Mouse (Mus musculus) T-helper 2 cell (primary cell): ENCODE measurements around the gene Nipal4.

ENCODE experiments used
- in situ Hi-C: fragments of 300-600 bp; cut with MboI, MseI; formaldehyde crosslinking; loops from one replicate; pipeline ENCODE4 v1.15.1; 2025; ENCODE audit warnings: high pct_unique_total_duplicates

The Nipal4 gene

GRCm38 (mm10) chr11:46168506-46168905 lies 2.2 kb upstream of the Nipal4 start:
- in situ Hi-C loops = no loop called here

- in situ Hi-C loops = no loop called here
These were observed 8.8 kb downstream of the Nipal4 start for GRCm38 (mm10) chr11:46157462-46157861.

GRCm38 (mm10) chr11:46156945-46157344 lies 9.4 kb downstream of the Nipal4 start:
- in situ Hi-C loops = no loop called here

DNA sequence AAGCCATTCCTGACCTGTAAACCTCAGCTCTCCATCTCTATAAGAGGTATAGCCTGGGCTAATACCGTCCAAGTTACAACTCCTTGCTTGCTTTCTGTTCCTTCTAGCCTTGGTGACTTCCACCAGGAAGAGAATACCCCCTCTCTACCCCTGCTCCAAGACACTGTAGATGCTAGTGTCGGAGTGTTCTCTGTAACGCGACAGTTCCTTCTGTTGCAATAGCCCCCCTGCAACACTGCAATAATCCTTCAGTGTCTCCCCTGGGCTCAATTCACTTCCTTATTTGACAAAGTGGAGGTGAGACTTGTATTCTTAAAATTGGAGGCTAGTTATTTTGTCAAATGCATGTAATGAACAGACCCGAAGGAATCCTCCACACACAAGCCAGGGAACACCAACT lies 19.7 kb downstream of the Nipal4 start:
- in situ Hi-C loops = no loop called here

DNA sequence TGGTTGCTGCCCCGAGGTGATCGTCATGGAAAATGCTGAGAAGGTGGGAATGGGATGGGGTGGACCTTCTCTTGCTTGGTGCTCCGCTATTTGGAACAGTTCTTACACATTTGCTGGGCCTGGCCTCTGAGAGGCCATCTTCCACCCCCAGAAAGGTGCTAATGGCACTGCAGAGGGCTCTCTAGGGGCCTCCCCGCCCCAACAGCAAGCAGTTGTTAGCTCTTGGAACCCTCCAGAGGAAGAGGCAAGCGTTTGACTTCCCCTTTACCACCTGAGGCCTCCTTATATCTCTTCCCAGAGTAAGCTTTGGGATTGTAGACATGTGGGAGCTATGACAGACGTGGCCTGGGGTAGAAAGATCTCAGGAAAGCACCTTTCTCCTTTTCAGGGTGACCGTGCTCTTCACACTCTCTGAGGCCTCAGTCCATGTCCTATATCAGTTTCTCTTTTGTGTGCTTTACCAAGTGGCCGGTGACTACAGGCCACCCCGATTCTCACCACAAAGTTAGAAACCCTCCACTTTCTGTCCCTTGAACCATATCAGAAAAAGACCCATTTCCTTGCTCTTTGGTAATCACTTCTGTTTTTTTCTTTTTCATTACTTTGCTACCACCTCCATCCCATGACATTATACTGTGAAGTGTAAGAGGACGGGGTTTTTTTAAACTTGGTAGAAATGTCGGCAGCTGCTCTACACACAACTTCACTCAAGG lies 21.0 kb downstream of the Nipal4 start:
- in situ Hi-C loops = no loop called here

DNA sequence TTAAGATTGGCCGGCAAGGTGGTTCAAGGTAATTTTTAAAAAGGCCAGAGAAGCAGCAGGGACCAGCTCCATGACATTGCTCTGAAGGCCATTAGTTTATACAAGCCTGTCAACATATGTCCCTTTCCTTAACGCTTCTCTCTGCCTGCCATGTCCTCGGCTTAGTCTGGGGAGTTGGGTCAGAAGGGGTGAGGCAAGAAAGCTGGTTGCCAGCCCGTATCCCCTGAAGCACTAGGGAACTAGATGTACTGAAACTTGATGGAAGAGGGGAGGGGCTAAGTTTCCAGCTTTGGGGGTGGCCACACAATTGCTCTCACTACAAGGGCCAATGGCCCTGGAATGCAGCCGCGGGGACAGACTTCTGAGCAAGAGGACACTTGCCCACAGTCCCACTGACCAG lies 23.0 kb downstream of the Nipal4 start:
- in situ Hi-C loops = no loop called here

- in situ Hi-C loops = loop anchor here (10.0 kb wide), 1 partner anchor 80 kb away; the partner anchor contains the start of genes Adam19 and Gm12166
These were observed 31.4 kb downstream of the Nipal4 start for GRCm38 (mm10) chr11:46134899-46135298.

GRCm38 (mm10) chr11:46131022-46131986 lies 35.0 kb downstream of the Nipal4 start:
- in situ Hi-C loops = loop anchor here (10.0 kb wide), 1 partner anchor 77 kb away; the partner anchor contains the start of genes Adam19 and Gm12166

GRCm38 (mm10) chr11:46128548-46128945 lies 37.8 kb downstream of the Nipal4 start:
- in situ Hi-C loops = no loop called here

DNA sequence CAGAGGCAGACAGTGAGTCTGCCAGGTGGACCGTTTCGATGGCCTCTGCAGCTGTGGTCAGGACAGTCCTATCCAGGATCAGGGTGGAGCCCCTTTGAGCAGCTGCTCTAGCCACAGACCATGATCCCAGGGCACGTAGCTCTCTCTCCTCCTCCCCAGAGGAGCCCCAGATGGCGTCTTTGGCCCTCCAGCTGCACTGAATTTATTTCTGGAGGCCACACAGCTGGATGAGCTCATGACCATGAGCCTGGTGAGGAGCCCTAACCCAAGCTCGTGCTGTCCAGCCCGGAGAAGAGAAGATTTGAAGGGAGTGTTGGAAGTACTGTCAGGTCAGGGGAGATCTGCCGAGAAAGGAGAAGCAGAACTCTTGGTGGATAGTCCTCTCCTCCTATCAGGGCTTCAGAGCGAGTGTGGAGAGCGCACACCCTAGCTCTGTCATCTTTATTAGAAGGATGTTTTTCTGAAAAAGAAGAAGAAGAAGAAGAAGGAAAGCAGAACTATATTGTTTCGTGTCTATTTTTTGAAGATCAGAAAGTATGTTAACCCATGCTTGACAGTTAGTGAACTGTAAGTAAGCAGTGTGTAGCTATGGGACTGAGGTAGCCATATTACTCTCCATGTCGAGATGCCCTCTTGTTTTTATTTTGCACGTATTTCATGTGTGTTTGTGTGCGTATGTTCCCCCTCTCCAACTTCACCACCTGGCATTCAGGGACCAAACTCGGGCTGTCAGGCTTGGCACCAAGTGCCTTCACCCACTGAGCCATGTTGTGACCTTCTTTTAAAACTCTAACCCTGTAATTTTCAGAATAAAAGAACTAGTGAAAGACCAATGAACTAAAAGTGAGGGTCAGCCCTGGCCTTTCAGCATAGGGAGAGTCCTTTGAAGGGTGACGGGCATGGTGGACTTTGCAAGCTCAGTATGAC lies 38.4 kb downstream of the Nipal4 start:
- in situ Hi-C loops = no loop called here

GRCm38 (mm10) chr11:46126827-46127410 lies 39.4 kb downstream of the Nipal4 start:
- in situ Hi-C loops = no loop called here

GRCm38 (mm10) chr11:46126317-46126716 lies 40.0 kb downstream of the Nipal4 start:
- in situ Hi-C loops = no loop called here

GRCm38 (mm10) chr11:46125835-46126229 lies 40.5 kb downstream of the Nipal4 start:
- in situ Hi-C loops = no loop called here

- in situ Hi-C loops = no loop called here
These were observed 41.0 kb downstream of the Nipal4 start for GRCm38 (mm10) chr11:46125093-46125834.

GRCm38 (mm10) chr11:46123328-46123866 lies 42.9 kb downstream of the Nipal4 start:
- in situ Hi-C loops = no loop called here

GRCm38 (mm10) chr11:46122875-46123274 lies 43.4 kb downstream of the Nipal4 start:
- in situ Hi-C loops = no loop called here

DNA sequence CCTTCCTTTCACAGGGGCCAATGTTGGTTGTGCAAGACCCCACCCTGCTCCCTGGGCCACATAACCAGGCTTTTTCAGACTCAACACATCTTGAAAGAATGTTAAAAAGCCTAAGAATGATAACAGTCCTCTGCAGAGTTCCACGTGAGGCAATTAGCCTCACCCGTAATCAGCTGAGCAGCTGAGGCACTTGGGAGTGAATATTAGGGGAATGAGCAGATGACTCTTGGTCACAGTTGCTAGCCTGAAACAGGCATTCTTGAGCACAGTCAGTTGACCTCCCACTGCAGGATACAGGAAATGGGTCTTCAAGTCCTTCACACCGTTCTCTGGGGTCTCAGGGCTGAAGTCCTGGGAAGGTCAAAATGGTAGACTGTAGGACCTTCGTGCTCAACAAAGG lies 44.6 kb downstream of the Nipal4 start:
- in situ Hi-C loops = no loop called here

- in situ Hi-C loops = no loop called here
These were observed 46.2 kb downstream of the Nipal4 start for GRCm38 (mm10) chr11:46120084-46120483.

DNA sequence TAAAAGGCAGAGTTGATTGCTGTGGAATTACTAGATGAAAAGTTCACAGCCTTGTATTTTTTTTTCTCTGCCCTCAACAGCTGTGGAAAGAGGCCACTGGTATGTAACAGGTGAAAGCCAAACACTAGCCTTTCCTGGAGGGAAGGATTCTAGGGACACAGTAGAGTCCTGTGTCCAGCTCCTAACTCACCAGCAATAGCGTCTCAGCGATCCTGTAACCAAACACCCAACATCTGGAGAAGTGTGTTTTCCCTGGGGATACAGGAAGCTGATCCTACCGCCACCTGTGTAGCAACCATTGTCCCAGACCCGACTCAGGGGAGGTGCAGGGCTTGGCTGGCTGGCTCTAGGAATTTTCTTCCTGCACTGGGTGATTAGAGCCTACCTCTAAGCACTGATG lies 46.7 kb downstream of the Nipal4 start:
- in situ Hi-C loops = no loop called here

- in situ Hi-C loops = no loop called here
These were observed 49.8 kb downstream of the Nipal4 start for GRCm38 (mm10) chr11:46116510-46116909.
